Mouse (Mus musculus) stomach, postnatal 0 days (tissue): Measurements from ENCODE around the gene Olfr1218.

Source experiments
- CTCF ChIP-seq: IDR thresholded peaks from 2 replicates; pipeline ENCODE4 v1.5.1; 2016; ENCODE audit warnings: antibody characterized with exemption, low read depth, mild to moderate bottlenecking, moderate library complexity
- EP300 ChIP-seq: optimal IDR thresholded peaks from 2 replicates; pipeline ENCODE3; 2016; ENCODE audit warnings: antibody characterized with exemption

DNA sequence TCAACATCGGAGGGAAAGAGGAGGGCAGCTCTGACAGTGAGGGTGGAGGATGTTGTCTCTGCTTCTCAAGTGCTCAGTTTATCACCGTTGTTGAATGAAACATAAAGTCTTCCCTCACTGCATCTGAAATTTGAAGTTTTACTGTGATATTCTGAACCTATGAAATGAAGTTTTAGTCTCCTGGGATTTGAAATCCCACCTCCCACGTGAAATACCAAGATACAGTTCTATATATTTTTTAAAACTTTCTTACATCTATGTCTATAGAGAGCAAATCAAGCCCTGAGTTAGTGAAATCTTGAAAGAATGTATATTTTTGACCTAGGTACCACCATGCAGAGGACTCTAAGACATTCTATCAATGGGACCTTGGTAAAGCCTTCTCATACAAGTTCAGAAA, 45.7 kb upstream of the Olfr1218 start, which contains the start of gene Olfr1220:
- no peak for TF ChIP-seq EP300
- TF ChIP-seq CTCF = no peak
